Mouse (Mus musculus) spleen, embryonic (tissue): ENCODE data around the gene Sbno1.

Experiments used
- CTCF ChIA-PET: fragments of 350-600 bp; sonication (Branson Sonifier 250); formaldehyde crosslinking; loops from one replicate; lab custom pipeline; 2022; lab: Charles Lee

Gene Sbno1

GRCm38 (mm10) chr5:124444661-124445561, 19.1 kb upstream of the Sbno1 start:
- CTCF ChIA-PET, result interaction anchor here (0.6 kb wide), 1 partner anchor 333 kb away, joined by 3 read pairs; the partner anchor contains the start of gene Ogfod2

- CTCF ChIA-PET, result interaction anchor here (0.6 kb wide), 1 partner anchor 332 kb away, joined by 3 read pairs; the partner anchor contains the start of gene Ogfod2
Measured at GRCm38 (mm10) chr5:124444208-124444607, 18.4 kb upstream of the Sbno1 start.

DNA sequence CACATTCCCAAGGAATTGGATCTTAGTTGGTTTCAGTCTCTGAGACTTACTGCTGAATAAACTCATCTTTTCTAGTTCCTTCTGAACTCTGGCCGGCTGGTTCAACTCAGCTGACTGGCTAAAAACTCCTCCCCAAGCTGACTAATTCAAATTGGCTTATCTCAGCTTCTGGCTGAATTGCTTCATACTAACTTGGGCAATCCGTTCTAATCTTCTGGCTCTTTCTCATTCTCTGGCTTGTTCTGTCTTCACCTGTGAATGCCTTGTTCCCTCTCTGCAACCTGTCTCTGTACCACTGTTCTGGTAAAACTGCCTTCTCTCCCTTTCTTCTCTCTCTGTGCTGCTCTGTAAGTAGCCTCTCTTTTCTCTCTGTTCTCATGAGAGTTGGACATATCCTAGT, 16.8 kb upstream of the Sbno1 start:
- CTCF ChIA-PET, result no interaction called here

- CTCF ChIA-PET, result no interaction called here
Measured at GRCm38 (mm10) chr5:124440094-124440701, 14.4 kb upstream of the Sbno1 start.

- CTCF ChIA-PET, result no interaction called here
Measured at GRCm38 (mm10) chr5:124439447-124440093, 13.8 kb upstream of the Sbno1 start, which contains the start of gene Kmt5a. Gene Kmt5a, plus strand, starts transcription at chr5:124439930.

- CTCF ChIA-PET, result no interaction called here
Measured at GRCm38 (mm10) chr5:124438746-124439145, 12.9 kb upstream of the Sbno1 start.

- CTCF ChIA-PET, result interaction anchor here (0.6 kb wide), 1 partner anchor 58 kb away, joined by 3 read pairs; no protein-coding TSS in a partner anchor
Measured at GRCm38 (mm10) chr5:124438229-124438628, 12.4 kb upstream of the Sbno1 start.

- CTCF ChIA-PET, result interaction anchor here (0.6 to 1.3 kb wide), 2 partner anchors 100 to 105 kb away, joined by 3 to 7 read pairs; no protein-coding TSS in a partner anchor
Measured at GRCm38 (mm10) chr5:124433048-124433447, 7.2 kb upstream of the Sbno1 start.

DNA sequence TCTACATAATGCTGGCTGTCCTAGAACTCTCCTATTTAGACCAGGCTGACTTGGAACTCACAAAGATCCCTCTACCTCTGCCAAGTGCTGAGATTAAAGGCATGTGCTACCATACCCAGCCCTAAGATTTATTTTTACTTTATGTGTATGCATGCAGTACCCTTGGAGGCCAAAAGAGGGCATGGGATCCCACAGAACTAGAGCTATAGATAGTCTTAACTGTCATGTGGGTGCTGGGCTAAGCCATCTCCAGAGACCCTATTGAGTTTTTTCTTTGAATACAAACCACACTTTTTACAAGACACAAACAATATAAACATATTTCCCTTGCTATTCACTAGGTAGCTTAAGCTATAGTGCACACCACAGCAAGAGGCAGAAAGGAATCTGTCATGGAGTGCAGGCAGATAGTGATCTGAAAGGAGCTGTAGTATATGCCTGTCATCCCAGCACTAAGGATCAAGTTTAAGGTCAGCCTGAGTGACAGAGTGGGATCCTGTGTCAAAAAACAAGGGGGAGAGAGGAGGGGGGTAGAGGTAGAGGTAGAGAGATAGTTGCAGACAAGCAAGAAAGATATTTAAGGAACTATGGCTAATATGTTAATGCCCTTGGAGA, 6.7 kb upstream of the Sbno1 start:
- CTCF ChIA-PET, result interaction anchor here (0.6 to 1.3 kb wide), 3 partner anchors 55 to 106 kb away, joined by 3 to 7 read pairs (median 3); no protein-coding TSS in a partner anchor

GRCm38 (mm10) chr5:124426475-124427071, 772 bp upstream of the Sbno1 start:
- CTCF ChIA-PET, result interaction anchor here (0.5 to 1.0 kb wide), 2 partner anchors 44 to 90 kb away, joined by 3 read pairs; no protein-coding TSS in a partner anchor

GRCm38 (mm10) chr5:124424723-124425411, 934 bp downstream of the Sbno1 start:
- CTCF ChIA-PET, result interaction anchor here (0.7 kb wide), 1 partner anchor 112 kb away, joined by 4 read pairs; no protein-coding TSS in a partner anchor

- CTCF ChIA-PET, result interaction anchor here (0.6 to 0.7 kb wide), 4 partner anchors 59 to 796 kb away, joined by 4 to 13 read pairs (median 10); no protein-coding TSS in a partner anchor
Measured at GRCm38 (mm10) chr5:124424200-124424722, 1.5 kb downstream of the Sbno1 start.

- CTCF ChIA-PET, result no interaction called here
Measured at GRCm38 (mm10) chr5:124421786-124422185, 4.0 kb downstream of the Sbno1 start.

DNA sequence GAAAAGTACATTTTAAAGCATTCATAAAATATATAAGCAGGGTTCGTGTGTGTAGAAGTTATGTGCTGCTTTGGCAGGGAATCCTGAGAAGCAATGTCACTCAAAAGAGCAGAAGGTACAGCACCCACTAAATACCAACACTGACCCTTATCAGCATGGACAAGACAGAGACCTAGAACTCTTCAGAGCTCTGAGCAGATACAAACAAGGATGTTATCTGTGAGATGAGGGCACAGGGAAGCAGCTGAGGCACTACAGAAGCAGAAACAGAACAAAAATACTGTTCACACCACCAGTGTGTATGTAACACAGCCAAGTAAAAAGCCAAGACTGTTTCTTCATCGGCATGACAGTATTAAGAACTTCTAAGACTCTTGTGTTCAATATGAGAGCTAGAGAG, 6.9 kb downstream of the Sbno1 start:
- CTCF ChIA-PET, result no interaction called here

DNA sequence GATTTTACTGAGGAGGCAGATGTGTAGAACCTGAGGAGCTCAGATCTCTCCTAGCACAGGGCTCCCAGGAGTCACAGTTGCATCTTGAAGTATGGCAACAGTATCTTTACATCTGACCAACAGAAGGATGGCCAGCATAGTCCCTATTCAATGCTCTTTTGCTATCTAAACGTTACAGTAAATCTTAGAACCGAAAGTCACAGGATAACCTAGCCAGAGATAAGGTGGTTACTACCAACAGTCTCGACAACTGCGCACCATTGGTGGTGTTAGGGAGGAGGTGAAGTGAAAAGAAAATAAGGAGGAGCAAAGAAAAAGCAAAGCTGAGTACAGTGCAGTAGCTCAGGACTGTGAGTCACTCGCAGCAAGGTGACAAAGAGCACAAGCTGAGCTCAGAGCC, 13.6 kb downstream of the Sbno1 start:
- CTCF ChIA-PET, result interaction anchor here (0.7 kb wide), 1 partner anchor 127 kb away, joined by 7 read pairs; no protein-coding TSS in a partner anchor

GRCm38 (mm10) chr5:124410808-124411207, 15.0 kb downstream of the Sbno1 start:
- CTCF ChIA-PET, result no interaction called here

GRCm38 (mm10) chr5:124393726-124394125, 32.1 kb downstream of the Sbno1 start:
- CTCF ChIA-PET, result no interaction called here

DNA sequence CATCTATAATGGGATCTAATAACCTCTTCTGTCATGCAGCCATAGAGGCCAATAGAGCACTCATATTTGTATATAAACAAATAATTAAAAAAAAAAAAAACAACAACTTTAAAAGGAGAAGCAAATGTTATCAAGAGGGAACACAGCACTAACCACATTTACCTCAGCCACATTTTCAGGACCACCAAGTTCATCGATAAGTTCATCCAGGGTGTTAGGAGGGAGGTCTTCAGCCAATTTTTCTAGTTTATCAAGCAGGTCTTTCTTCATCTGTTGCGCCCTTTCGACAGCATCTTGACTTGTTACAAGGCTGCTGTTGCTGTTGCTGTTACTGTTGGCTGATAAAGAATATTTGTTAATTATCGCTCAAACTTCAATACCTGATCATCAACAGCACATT, 33.4 kb downstream of the Sbno1 start:
- CTCF ChIA-PET, result no interaction called here

- CTCF ChIA-PET, result interaction anchor here (0.6 kb wide), 1 partner anchor 562 kb away, joined by 6 read pairs; no protein-coding TSS in a partner anchor
Measured at GRCm38 (mm10) chr5:124387932-124388331, 37.9 kb downstream of the Sbno1 start.
